Mouse (Mus musculus): ENCODE data around the gene Fzr1.

DNA sequence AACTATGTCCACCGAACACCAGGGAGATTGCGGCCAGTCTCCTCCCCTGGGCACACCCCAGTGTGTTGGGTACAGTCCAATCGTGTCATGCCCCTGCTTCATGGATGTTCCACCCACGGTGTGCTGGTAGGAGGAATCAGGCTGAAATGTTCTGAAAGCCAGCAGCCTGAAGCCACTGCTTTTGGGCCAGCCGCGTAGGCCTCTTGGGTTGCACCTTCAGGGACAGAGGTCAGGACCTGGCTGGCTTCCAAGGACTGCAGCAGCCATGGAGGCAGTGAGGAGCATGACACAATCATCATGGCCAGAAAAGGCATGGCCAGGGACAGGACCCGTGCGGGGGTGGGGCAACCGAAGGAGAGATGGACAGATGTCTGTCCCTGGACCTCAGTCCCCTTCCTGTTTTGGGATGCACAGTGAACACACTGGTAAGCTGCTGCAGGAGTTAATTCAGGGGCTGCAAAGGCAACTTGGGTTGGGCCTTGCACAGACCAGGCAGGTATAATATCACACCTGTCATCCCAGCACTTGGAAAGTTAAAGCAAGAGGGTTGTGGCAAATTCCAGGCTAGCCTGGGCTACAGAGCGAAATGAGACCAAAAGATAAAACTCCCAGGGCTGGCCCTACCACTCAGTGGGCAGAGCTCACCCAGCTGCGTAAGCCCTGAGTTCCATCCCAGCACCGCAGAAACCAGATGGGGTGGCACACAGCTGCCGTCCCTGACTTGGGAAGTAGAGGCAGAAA lies 59.6 kb downstream of the Fzr1 start:
- TF ChIP-seq GATA1 (IDR thresholded peaks at IDR 0.05; ENCODE audit: low read length) (no peak), TAL1 (IDR thresholded peaks at IDR 0.05; ENCODE audit: low read length) (no peak)
